32 mouse cellular contexts compared by ENCODE assay signal in the genomic region with DNA sequence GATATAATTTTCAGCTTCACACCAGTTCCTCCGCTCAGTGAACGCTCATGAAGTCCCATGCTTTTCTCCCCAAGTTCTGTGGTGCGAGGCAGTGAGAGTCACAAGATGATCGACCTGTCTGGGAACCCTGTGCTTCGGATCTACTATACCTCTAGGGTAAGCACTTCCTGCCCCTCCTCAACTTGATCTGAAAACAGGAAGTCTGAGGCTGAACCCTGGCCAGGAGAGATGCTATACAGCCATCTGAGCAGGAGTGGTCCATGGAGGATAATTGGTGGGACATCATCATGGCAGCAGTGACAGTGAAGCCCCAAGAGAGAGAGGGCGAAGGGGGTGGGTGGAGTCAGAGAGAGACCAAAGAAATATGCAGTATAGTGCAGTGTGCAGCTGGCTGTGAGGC. TPM values are rescaled to one million over a fixed set of nuclear protein-coding genes. Genes with fewer than 3 reads are reported as not detected.
A peak's percentile ranks its signal among the peaks of the same experiment; 100 is the strongest.
DNase-seq lines count a peak whose midpoint lies in the region; TF ChIP-seq lines count a peak whose summit lies in the region.
"Had no signal": no experiment of that assay in that cellular context is flagged by ENCODE, and none has a peak within 500 bp of the region (broad histone marks: within the 10 kb centered on the region; RNA-seq: fewer than 3 reads in every experiment).

No protein-coding gene starts in this region.

- no peaks in the 10 kb centered on the region for H3K27me3 ChIP-seq in testis, adult 2 months (ENCODE audit: control insufficient read depth, insufficient read depth, low read length)
- no peaks in the 10 kb centered on the region for H3K27me3 ChIP-seq in E14TG2a.4 (ENCODE audit: insufficient read depth, low read length)
- H3K27me3 ChIP-seq in splenic B cell, adult 2 months (ENCODE audit: control insufficient read depth, insufficient read depth, low read length, poor library complexity, severe bottlenecking): no peaks in the 10 kb centered on the region
- H3K27me3 ChIP-seq: embryonic facial prominence, embryonic 15.5 days; heart, embryonic 13.5 days; hindbrain, embryonic 15.5 days; limb, embryonic 13.5 days; neural tube, embryonic 13.5 days had no signal

- intact Hi-C loops in heart, postnatal 36 days (cut with DNase I): no loop called here

- peaks cover 11% of the 10 kb centered on the region for H3K4me1 ChIP-seq in testis, adult 2 months (ENCODE audit: control insufficient read depth, insufficient read depth, low read length)
- peaks cover 41% of the 10 kb centered on the region for H3K4me1 ChIP-seq in E14TG2a.4 (replicated peaks; ENCODE audit: low read depth, low read length)

- H3K4me3 ChIP-seq in testis, adult 2 months (ENCODE audit: control insufficient read depth, low read depth, low read length): peak overlapping the region; percentile 2
- H3K4me3 ChIP-seq in E14TG2a.4 (replicated peaks; ENCODE audit: low read length): 0 out of 2 replicates have a peak overlapping the region, but pooled peaks have one; percentile 10
- H3K4me3 ChIP-seq: embryonic facial prominence, embryonic 10.5 days; embryonic facial prominence, embryonic 15.5 days; heart, embryonic 13.5 days; hindbrain, embryonic 10.5 days; hindbrain, embryonic 15.5 days; limb, embryonic 13.5 days; myocyte; neural tube, embryonic 13.5 days had no signal

- no peak for DNase-seq in testis, postnatal 14 days (ENCODE audit: low spot score)
- peak; percentile 58 for DNase-seq in CD4-positive, CD25-positive, alpha-beta regulatory T cell, adult 2 months (ENCODE audit: low read depth, low spot score)
- DNase-seq in splenic B cell, adult 2 months (ENCODE audit: low read depth, low spot score): peak; percentile 9
- DNase-seq in heart, postnatal 36 days: no peak
- no peak for DNase-seq in frontal cortex, adult 2 months (ENCODE audit: extremely low spot score in 1 of 2, low spot score in 1 of 2)
- DNase-seq: adrenal gland, adult 2 months; adrenal gland, postnatal 36 days; cerebellum, adult 18-20 months; cerebellum, postnatal 14 days; forebrain, postnatal 0 days; gastrocnemius, postnatal 10 days; heart, postnatal 10 days; kidney, adult 18-20 months; kidney, postnatal 36 days; lung, postnatal 36 days; thymus, postnatal 4 days had no signal

- TF ChIP-seq CTCF in testis, adult 2 months (IDR thresholded peaks at IDR 0.05; ENCODE audit: control insufficient read depth, insufficient read depth, insufficient replicate concordance, low read depth, low read length): no peak
- TF ChIP-seq CTCF in E14TG2a.4 (conservative IDR thresholded peaks at IDR 0.05; ENCODE audit: low read length): no peak

- no peaks in the 10 kb centered on the region for H3K36me3 ChIP-seq in testis, adult 2 months (ENCODE audit: control insufficient read depth, insufficient read depth, low read length)
- H3K36me3 ChIP-seq in E14TG2a.4 (ENCODE audit: insufficient read depth, low read length): peaks cover 42% of the 10 kb centered on the region
- peaks cover 6% of the 10 kb centered on the region for H3K36me3 ChIP-seq in splenic B cell, adult 2 months (ENCODE audit: control insufficient read depth, insufficient read depth, low read length, poor library complexity, severe bottlenecking)

- TF ChIP-seq POLR2A in testis, adult 2 months (IDR thresholded peaks at IDR 0.05; ENCODE audit: control insufficient read depth, low read depth, low read length): no peak

- no peak overlapping the region for H3K27ac ChIP-seq in testis, adult 2 months (ENCODE audit: control insufficient read depth, insufficient read depth, low read depth, low read length)
- H3K27ac ChIP-seq: embryonic facial prominence, embryonic 10.5 days; embryonic facial prominence, embryonic 15.5 days; heart, embryonic 13.5 days; hindbrain, embryonic 10.5 days; hindbrain, embryonic 15.5 days; limb, embryonic 13.5 days; neural tube, embryonic 13.5 days had no signal

- H3K9me3 ChIP-seq in E14TG2a.4 (ENCODE audit: low read length): no peaks in the 10 kb centered on the region
- H3K9me3 ChIP-seq: embryonic facial prominence, embryonic 10.5 days; embryonic facial prominence, embryonic 15.5 days; heart, embryonic 13.5 days; hindbrain, embryonic 10.5 days; hindbrain, embryonic 15.5 days; limb, embryonic 13.5 days; neural tube, embryonic 13.5 days had no signal

RNA-seq across cellular contexts. Expression of gene Cdiptos, which starts 2.9 kb away (rescaled TPM):
- polyA plus RNA-seq in testis, adult 2 months (2012; rRNA removed): 804 and 822 TPM in 2 replicates
- total RNA-seq in heart, postnatal 36 days (2021): under 1 TPM; 0.31 to 0.65 TPM
- polyA plus RNA-seq in frontal cortex, adult 2 months (2012; rRNA removed): 0.80 and 1.0 TPM in 2 replicates
- total RNA-seq: forebrain, postnatal 0 days; layer of hippocampus, postnatal 25 days; left cerebral cortex, postnatal 36 days; midbrain, postnatal 0 days had no signal

RNA-seq across cellular contexts. Expression of gene Cdipt, which starts 3.1 kb away (rescaled TPM):
- 83.3 and 84.9 TPM in 2 replicates for polyA plus RNA-seq in testis, adult 2 months (2012; rRNA removed)
- 10 to 100 TPM; 52.2 to 55.4 TPM for total RNA-seq in heart, postnatal 36 days (2021)
- 224 and 230 TPM in 2 replicates for polyA plus RNA-seq in frontal cortex, adult 2 months (2012; rRNA removed)

RNA-seq across cellular contexts. Expression of gene Sez6l2, which starts 28.5 kb away (rescaled TPM):
- 9.9 and 10.7 TPM in 2 replicates for polyA plus RNA-seq in testis, adult 2 months (2012; rRNA removed)
- total RNA-seq in heart, postnatal 36 days (2021): 1 to 10 TPM; 6.4 to 10.0 TPM
- 175 and 194 TPM in 2 replicates for polyA plus RNA-seq in frontal cortex, adult 2 months (2012; rRNA removed)

RNA-seq across cellular contexts. Expression of gene Asphd1, which starts 29.5 kb away (rescaled TPM):
- polyA plus RNA-seq in testis, adult 2 months (2012; rRNA removed): 1.4 TPM in 2 replicates
- total RNA-seq in heart, postnatal 36 days (2021): not detected
- polyA plus RNA-seq in frontal cortex, adult 2 months (2012; rRNA removed): 46.4 and 54.9 TPM in 2 replicates
- total RNA-seq: heart, postnatal 10 days; megakaryocyte, adult 5-6 weeks had no signal
- polyA plus RNA-seq: liver, embryonic 11.5 days; liver, embryonic 16.5 days had no signal

RNA-seq across cellular contexts. Expression of gene Mvp, which starts 35.6 kb away (rescaled TPM):
- 3.0 and 4.0 TPM in 2 replicates for polyA plus RNA-seq in testis, adult 2 months (2012; rRNA removed)
- total RNA-seq in heart, postnatal 36 days (2021): 10 to 100 TPM; 53.5 to 57.7 TPM
- polyA plus RNA-seq in frontal cortex, adult 2 months (2012; rRNA removed): 8.3 and 8.8 TPM in 2 replicates

Comparison
In these comparisons a context has a peak if more than half of its experiments do, and no peak if none do; other contexts are left out.
1. DNase-seq: peak in CD4-positive, CD25-positive, alpha-beta regulatory T cell, adult 2 months (single experiment) and splenic B cell, adult 2 months (single experiment); none in testis, postnatal 14 days (single experiment), heart, postnatal 36 days (0 of 2) and frontal cortex, adult 2 months (0 of 2).
2. RNA of gene Cdiptos, which starts 2.9 kb away (polyA plus RNA-seq): 804 to 822 TPM in testis, adult 2 months; 0.80 to 1.0 TPM in frontal cortex, adult 2 months; every median in the first group is over 100 times any median in the second.
3. RNA of gene Sez6l2, which starts 28.5 kb away (polyA plus RNA-seq): 175 to 194 TPM in frontal cortex, adult 2 months; 9.9 to 10.7 TPM in testis, adult 2 months; every median in the first group is over 10 times any median in the second.